Mouse (Mus musculus) liver, embryonic 11.5 days (tissue): ENCODE measurements around the gene Rgs12. TPM values are rescaled to one million over a fixed set of nuclear protein-coding genes. Genes with fewer than 3 reads are reported as not detected.
A peak's percentile ranks its signal among the peaks of the same experiment; 100 is the strongest.

Experiments used
- ATAC-seq: fragments of 200-750 bp; cut with Nextera tagmentation; replicated peaks from 2 replicates; pipeline ENCODE4 v1.8.0; 2017; ENCODE audit warnings: moderate number of reproducible peaks, mild to moderate bottlenecking, moderate TSS enrichment, moderate library complexity; ENCODE audit not compliant: low FRiP score
- DNase-seq: peaks from one replicate; pipeline ENCODE4 v3.0.0-alpha.2; 2017; ENCODE audit warnings: low spot score
- H3K27ac ChIP-seq: fragments of 300-500 bp; sonication (generic); 2 replicates; pipeline ENCODE4 v1.5.1; 2014; ENCODE audit warnings: mild to moderate bottlenecking, low read depth, low read length, control low read depth
- H3K27me3 ChIP-seq: fragments of 300-500 bp; sonication (generic); replicated peaks from 2 replicates; pipeline ENCODE4 v1.6.1; 2014; ENCODE audit warnings: low read length, mixed read lengths; ENCODE audit not compliant: control insufficient read depth, insufficient read depth
- H3K36me3 ChIP-seq: fragments of 300-500 bp; sonication (generic); 2 replicates; pipeline ENCODE4 v1.6.1; 2014; ENCODE audit warnings: mild to moderate bottlenecking, low read length, moderate library complexity, mixed read lengths; ENCODE audit not compliant: control insufficient read depth, insufficient read depth
- H3K4me1 ChIP-seq: fragments of 300-500 bp; sonication (generic); replicated peaks from 2 replicates; pipeline ENCODE4 v1.6.1; 2014; ENCODE audit warnings: low read length, mixed read lengths; ENCODE audit not compliant: control insufficient read depth, insufficient read depth
- H3K4me2 ChIP-seq: fragments of 300-500 bp; sonication (generic); 2 replicates; pipeline ENCODE4 v1.6.1; 2014; ENCODE audit warnings: mild to moderate bottlenecking, control low read depth, moderate library complexity
- H3K4me3 ChIP-seq: fragments of 300-500 bp; sonication (generic); 2 replicates; pipeline ENCODE4 v1.5.1; 2014; ENCODE audit warnings: low read depth, low read length, control low read depth
- H3K9ac ChIP-seq: fragments of 300-500 bp; sonication (generic); 2 replicates; pipeline ENCODE4 v1.6.1; 2014; ENCODE audit warnings: low read depth, low read length, control low read depth
- H3K9me3 ChIP-seq: fragments of 300-500 bp; sonication (generic); 2 replicates; pipeline ENCODE4 v1.6.1; 2016; ENCODE audit warnings: low read length, inconsistent platforms, mixed read lengths; ENCODE audit not compliant: control insufficient read depth
- WGBS: fragments of 180-500 bp; shearing (Covaris S2); extraction: QIAGEN DNeasy Blood & Tissue Kit; methylation state at CpG from one replicate; pipeline ENCODE4 v1.1.7; 2014; 5-methylcytosine and 5-hydroxymethylcytosine counted together
- polyA plus RNA-seq: library from polyadenylated mRNA; unstranded; fragments of >200 nt; fragmentation: Nextera tagmentation; extraction: Ambion mirVana; gene quantifications from 2 replicates; pipeline ENCODE4 v1.2.1, GENCODE M21; 2014

Rgs12 gene
- polyA plus RNA-seq, 1 experiment from 2014 or later: 38.8 TPM

- H3K4me2 ChIP-seq: no peak overlapping the region; the same call in 1 of the 2 replicates
- no peaks in the 10 kb centered on the region for H3K27me3 ChIP-seq
- 49% methylated on average over 5 of the region's 5 CpGs for WGBS
- H3K9me3 ChIP-seq: no peaks in the 10 kb centered on the region
- peak overlapping the region; percentile 40 for H3K27ac ChIP-seq
- 0 out of 2 replicates have a peak, but pooled peaks have one; percentile 13 for ATAC-seq
- H3K9ac ChIP-seq: no peak overlapping the region
- peaks cover 5% of the 10 kb centered on the region; the same call in 1 of the 2 replicates for H3K36me3 ChIP-seq
- peaks cover 27% of the 10 kb centered on the region for H3K4me1 ChIP-seq
- DNase-seq: no peak
- no peak overlapping the region for H3K4me3 ChIP-seq
Measured at GRCm38 (mm10) chr5:35035141-35035540, 85.9 kb downstream of the Rgs12 start.

- Histone ChIP-seq H3K4me3 (no peak overlapping the region), H3K9me3 (no peaks in the 10 kb centered on the region), H3K27me3 (no peaks in the 10 kb centered on the region), H3K4me1 (peaks cover 27% of the 10 kb centered on the region), H3K9ac (no peak overlapping the region), H3K36me3 (peaks cover 5% of the 10 kb centered on the region; the same call in 1 of the 2 replicates), H3K4me2 (no peak overlapping the region; the same call in 1 of the 2 replicates), H3K27ac (peak overlapping the region; percentile 61; the same call in 1 of the 2 replicates)
- DNase-seq (peak; percentile 52), ATAC-seq (peak; percentile 76)
- 29% methylated on average over 4 of the region's 4 CpGs for WGBS
Measured at GRCm38 (mm10) chr5:35035795-35036194, 86.5 kb downstream of the Rgs12 start.

DNA sequence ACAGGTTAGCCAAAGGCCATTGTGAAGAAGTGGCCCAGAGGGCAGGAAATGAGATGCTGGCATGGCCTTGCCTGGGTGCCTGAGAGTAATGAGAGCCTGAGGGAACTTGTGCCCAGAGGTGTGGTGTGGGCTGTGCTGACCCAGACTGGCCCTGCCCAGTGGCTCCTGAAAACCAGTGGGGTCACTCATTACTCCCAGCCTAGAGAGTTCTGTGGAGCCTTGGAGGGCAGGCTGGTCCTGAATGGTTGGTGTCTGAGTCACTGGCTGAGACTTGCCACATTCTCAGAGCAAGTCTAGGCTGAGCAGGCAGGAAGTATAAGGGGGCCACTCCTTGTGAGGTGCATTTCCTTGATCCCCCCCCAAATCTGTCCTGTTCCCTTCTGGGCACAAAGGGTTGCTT, 88.2 kb downstream of the Rgs12 start:
- Histone ChIP-seq H3K9ac (no peak overlapping the region), H3K4me2 (no peak overlapping the region), H3K27me3 (no peaks in the 10 kb centered on the region), H3K36me3 (no peaks in the 10 kb centered on the region; the same call in 1 of the 2 replicates), H3K4me3 (no peak overlapping the region), H3K9me3 (no peaks in the 10 kb centered on the region), H3K4me1 (peaks cover 27% of the 10 kb centered on the region), H3K27ac (no peak overlapping the region)
- no peak for DNase-seq
- no peak for ATAC-seq

DNA sequence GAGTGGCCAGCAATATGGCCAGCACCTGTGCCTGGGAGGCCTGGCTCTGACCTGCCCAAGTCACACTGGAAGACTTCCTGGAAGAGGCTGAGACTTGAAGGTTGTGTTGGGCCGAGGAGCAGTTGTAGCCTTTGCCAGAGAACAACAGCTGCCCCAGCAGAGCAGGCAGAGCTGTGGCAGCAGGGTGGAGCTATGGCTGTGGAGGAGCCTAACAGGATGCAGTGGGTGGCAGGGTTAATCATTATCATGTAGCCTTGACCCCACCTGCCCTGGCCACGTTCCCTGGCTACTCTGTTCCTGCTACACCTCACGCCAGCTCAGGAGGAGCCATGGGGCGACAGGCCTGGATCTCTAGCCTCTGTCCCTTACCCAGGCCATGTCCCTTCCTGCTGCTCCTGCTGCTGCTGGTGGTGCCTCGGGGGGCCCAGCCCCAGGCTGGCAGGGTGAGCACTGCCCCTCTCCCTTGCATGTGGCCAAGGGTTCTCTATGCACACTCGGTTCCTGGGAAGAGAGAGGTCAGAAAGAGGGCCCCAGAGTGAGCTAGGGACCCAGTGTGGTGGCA, 92.1 kb downstream of the Rgs12 start, which contains the start of gene Hgfac:
Gene Hgfac, plus strand, starts transcription at position 242 of the 562 bp plus-strand sequence.
- no peaks in the 10 kb centered on the region for H3K27me3 ChIP-seq
- H3K36me3 ChIP-seq: no peaks in the 10 kb centered on the region
- ATAC-seq (peak; percentile 62), DNase-seq (peak; percentile 52)
- peak within 1 kb of the TSS; percentile 58 for H3K9ac ChIP-seq
- no peaks in the 10 kb centered on the region for H3K4me1 ChIP-seq
- H3K27ac ChIP-seq: peak within 1 kb of the TSS; percentile 66; the same call in 1 of the 2 replicates
- peak within 1 kb of the TSS; percentile 50 for H3K4me2 ChIP-seq
- 39% methylated on average over 6 of the region's 6 CpGs for WGBS
- H3K9me3 ChIP-seq: no peaks in the 10 kb centered on the region
- peak within 1 kb of the TSS; percentile 16 for H3K4me3 ChIP-seq

DNA sequence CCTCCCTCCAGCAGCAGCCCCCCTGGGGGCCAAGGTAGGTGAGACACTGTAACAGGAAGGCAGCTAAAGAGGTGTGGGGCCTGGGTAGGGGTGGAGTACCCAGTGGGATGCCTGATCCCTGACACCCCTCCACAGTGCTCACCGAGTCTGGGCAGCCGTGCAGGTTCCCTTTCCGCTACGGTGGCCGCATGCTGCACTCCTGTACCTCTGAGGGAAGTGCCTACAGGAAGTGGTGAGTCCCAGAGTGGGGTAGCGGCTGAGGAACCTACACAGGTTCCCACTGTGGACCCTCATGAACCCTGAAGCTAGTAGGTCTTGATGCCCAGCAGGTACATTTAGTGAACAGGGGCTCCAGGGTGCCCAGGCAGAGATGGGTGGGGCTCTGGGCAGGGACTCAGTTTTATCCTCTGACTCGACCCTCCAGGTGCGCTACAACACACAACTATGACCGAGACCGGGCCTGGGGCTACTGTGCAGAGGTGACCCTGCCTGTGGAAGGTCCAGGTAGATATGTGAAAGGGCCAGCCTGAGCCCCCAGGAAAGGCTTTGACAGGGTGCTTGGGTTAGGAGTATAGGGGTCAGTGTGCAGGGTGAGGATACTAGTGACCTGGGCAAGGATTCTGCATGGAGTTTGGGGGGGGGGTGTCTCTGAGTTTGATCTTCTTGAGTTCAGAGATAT, 93.3 kb downstream of the Rgs12 start:
- peak overlapping the region; percentile 15; the same call in 1 of the 2 replicates for H3K9ac ChIP-seq
- H3K4me2 ChIP-seq: peak overlapping the region; percentile 50
- no peaks in the 10 kb centered on the region for H3K36me3 ChIP-seq
- ATAC-seq (peak; percentile 6; the same call in 1 of the 2 replicates), DNase-seq (no peak)
- H3K4me3 ChIP-seq: peak overlapping the region; percentile 16; the same call in 1 of the 2 replicates
- no peak overlapping the region; the same call in 1 of the 2 replicates for H3K27ac ChIP-seq
- H3K9me3 ChIP-seq: no peaks in the 10 kb centered on the region
- H3K4me1 ChIP-seq: no peaks in the 10 kb centered on the region
- no peaks in the 10 kb centered on the region for H3K27me3 ChIP-seq
- 50% methylated on average over 10 of the region's 10 CpGs for WGBS

DNA sequence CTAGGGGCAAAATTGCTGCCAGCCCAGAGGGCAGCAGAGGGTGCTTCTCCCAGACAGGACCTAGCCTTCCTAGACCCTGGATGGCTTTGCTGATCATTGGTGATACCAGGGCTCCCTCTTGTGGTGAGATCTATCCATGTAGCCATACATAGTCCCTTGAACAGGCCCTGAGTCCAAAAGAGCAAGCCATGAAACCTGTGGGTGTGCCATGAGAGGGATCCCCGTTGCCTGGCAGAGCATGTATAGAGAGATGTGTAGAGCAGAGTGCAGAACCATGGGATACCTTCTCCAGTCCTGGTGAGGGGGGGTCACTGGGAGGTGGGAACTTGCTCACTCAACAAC, 93.8 kb downstream of the Rgs12 start:
- no peaks in the 10 kb centered on the region for H3K36me3 ChIP-seq
- WGBS: 18% methylated on average over 1 of the region's 1 CpGs
- peak; percentile 57 for ATAC-seq

GRCm38 (mm10) chr5:35050541-35050940, 101.3 kb downstream of the Rgs12 start:
- 70% methylated on average over 5 of the region's 5 CpGs for WGBS
- Histone ChIP-seq H3K9me3 (no peaks in the 10 kb centered on the region), H3K4me2 (no peak overlapping the region), H3K27me3 (peaks cover 9% of the 10 kb centered on the region), H3K9ac (no peak overlapping the region), H3K4me1 (no peaks in the 10 kb centered on the region), H3K36me3 (no peaks in the 10 kb centered on the region), H3K27ac (no peak overlapping the region), H3K4me3 (no peak overlapping the region)
- ATAC-seq (no peak), DNase-seq (no peak)

More for the DNA sequence above, 93.8 kb downstream of the Rgs12 start:
- no peaks in the 10 kb centered on the region for H3K27me3 ChIP-seq
- no peaks in the 10 kb centered on the region for H3K4me1 ChIP-seq
- H3K4me2 ChIP-seq: peak overlapping the region; percentile 50; the same call in 1 of the 2 replicates
- no peaks in the 10 kb centered on the region for H3K9me3 ChIP-seq
- no peak overlapping the region for H3K4me3 ChIP-seq
- DNase-seq: peak; percentile 61
- H3K27ac ChIP-seq: no peak overlapping the region
- H3K9ac ChIP-seq: no peak overlapping the region

DNA sequence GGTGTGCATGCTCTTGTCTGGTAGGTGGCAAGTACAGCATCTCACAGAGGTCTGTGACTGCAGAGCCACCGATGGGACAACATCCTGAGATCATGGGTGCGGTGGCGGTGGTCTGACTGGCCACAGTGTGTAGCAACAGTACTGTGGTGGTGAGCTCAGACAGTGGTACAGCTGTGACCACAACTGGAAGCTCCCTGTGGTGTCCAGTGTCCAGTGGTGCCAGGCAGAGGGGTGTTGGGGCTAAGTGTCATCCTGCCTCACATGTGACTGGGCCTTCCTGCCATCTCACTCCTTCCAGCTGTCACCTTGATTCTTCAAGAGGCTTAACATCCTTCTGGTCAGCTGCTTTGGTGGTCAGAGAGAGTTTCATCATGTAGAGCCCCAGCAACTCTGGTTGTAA, 105.4 kb downstream of the Rgs12 start:
- 72% methylated on average over 3 of the region's 3 CpGs for WGBS
- Histone ChIP-seq H3K27me3 (peaks cover 49% of the 10 kb centered on the region), H3K36me3 (no peaks in the 10 kb centered on the region), H3K9me3 (no peaks in the 10 kb centered on the region), H3K4me1 (peaks cover 5% of the 10 kb centered on the region; the same call in 1 of the 2 replicates), H3K27ac (no peak overlapping the region), H3K9ac (no peak overlapping the region), H3K4me2 (no peak overlapping the region), H3K4me3 (no peak overlapping the region)
- no peak for DNase-seq
- no peak for ATAC-seq
